Mouse (Mus musculus) embryonic facial prominence, embryonic 12.5 days (tissue): ENCODE measurements around the gene Pfn1. TPM values are rescaled to one million over a fixed set of nuclear protein-coding genes. Genes with fewer than 3 reads are reported as not detected.

Experiments
- ATAC-seq: fragments of 200-750 bp; cut with Nextera tagmentation; 2 replicates; pipeline ENCODE4 v1.8.0; 2017; ENCODE audit not compliant: insufficient number of reproducible peaks, insufficient read depth, low FRiP score, low TSS enrichment
- H3K27ac ChIP-seq: fragments of 300-500 bp; sonication (generic); 2 replicates; pipeline ENCODE4 v1.5.1; 2016; ENCODE audit warnings: mild to moderate bottlenecking
- H3K27me3 ChIP-seq: fragments of 300-500 bp; sonication (generic); 2 replicates; pipeline ENCODE4 v1.6.1; 2016; ENCODE audit warnings: mild to moderate bottlenecking, moderate library complexity
- H3K36me3 ChIP-seq: fragments of 300-500 bp; sonication (generic); 2 replicates; pipeline ENCODE4 v1.6.1; 2016; ENCODE audit warnings: mild to moderate bottlenecking
- H3K4me1 ChIP-seq: fragments of 300-500 bp; sonication (generic); 2 replicates; pipeline ENCODE4 v1.6.1; 2016
- H3K4me2 ChIP-seq: fragments of 300-500 bp; sonication (generic); replicated peaks from 2 replicates; pipeline ENCODE4 v1.6.1; 2016; ENCODE audit warnings: mild to moderate bottlenecking, moderate library complexity
- H3K4me3 ChIP-seq: fragments of 300-500 bp; sonication (generic); 2 replicates; pipeline ENCODE4 v1.5.1; 2016; ENCODE audit warnings: mild to moderate bottlenecking
- H3K9ac ChIP-seq: fragments of 300-500 bp; sonication (generic); 2 replicates; pipeline ENCODE4 v1.6.1; 2016; ENCODE audit warnings: mild to moderate bottlenecking, moderate library complexity
- H3K9me3 ChIP-seq: fragments of 300-500 bp; sonication (generic); 2 replicates; pipeline ENCODE4 v1.6.1; 2016; ENCODE audit warnings: mild to moderate bottlenecking, moderate library complexity
- WGBS: fragments of 180-500 bp; shearing (Covaris S2); methylation state at CpG from one replicate; pipeline ENCODE4 v1.1.7; 2016; 5-methylcytosine and 5-hydroxymethylcytosine counted together
- polyA plus RNA-seq: library from polyadenylated mRNA; unstranded; fragments of >200 nt; fragmentation: Nextera tagmentation; extraction: Ambion mirVana; gene quantifications from 2 replicates; pipeline ENCODE4 v1.2.1, GENCODE M21; 2016

Gene Pfn1
- polyA plus RNA-seq, 1 experiment from 2014 or later: 1,498 TPM

- Histone ChIP-seq H3K9ac (no peak overlapping the region), H3K36me3 (peaks cover 51% of the 10 kb centered on the region), H3K27me3 (no peaks in the 10 kb centered on the region), H3K4me3 (no peak overlapping the region), H3K9me3 (no peaks in the 10 kb centered on the region), H3K4me2 (no peak overlapping the region), H3K4me1 (peaks cover 33% of the 10 kb centered on the region), H3K27ac (no peak overlapping the region)
- ATAC-seq: no peak
- 83% methylated on average over 8 of the region's 8 CpGs for WGBS
These were observed 6.1 kb upstream of the Pfn1 start for GRCm38 (mm10) chr11:70660571-70660970.

DNA sequence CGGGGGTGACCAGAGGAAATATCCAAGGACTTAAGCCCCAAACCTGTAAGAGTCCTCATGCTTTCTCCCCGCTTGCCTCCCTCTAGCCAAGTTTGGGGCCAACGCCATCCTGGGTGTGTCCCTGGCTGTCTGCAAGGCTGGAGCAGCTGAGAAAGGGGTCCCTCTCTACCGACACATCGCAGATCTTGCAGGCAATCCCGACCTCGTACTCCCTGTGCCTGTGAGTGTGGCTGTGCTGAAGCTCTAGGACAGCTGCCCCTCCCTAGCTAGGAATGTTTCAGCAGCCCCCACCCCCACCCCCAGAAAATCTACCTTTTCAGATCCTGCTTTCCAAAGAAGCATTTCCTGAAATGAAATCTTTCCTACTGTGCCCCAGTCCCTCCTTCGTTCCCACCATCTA is 4.5 kb upstream of the Pfn1 start:
- Histone ChIP-seq H3K9me3 (no peaks in the 10 kb centered on the region), H3K9ac (no peak overlapping the region), H3K36me3 (peaks cover 36% of the 10 kb centered on the region), H3K4me3 (no peak overlapping the region), H3K27me3 (no peaks in the 10 kb centered on the region), H3K4me1 (peaks cover 35% of the 10 kb centered on the region), H3K27ac (no peak overlapping the region), H3K4me2 (no peak overlapping the region)
- 69% methylated on average over 8 of the region's 8 CpGs for WGBS
- ATAC-seq: no peak

- Histone ChIP-seq H3K9ac (no peak overlapping the region), H3K4me2 (no peak overlapping the region), H3K4me3 (no peak overlapping the region), H3K4me1 (peaks cover 35% of the 10 kb centered on the region), H3K36me3 (peaks cover 32% of the 10 kb centered on the region), H3K27me3 (no peaks in the 10 kb centered on the region), H3K27ac (no peak overlapping the region), H3K9me3 (no peaks in the 10 kb centered on the region)
- 78% methylated on average over 5 of the region's 5 CpGs for whole genome bisulfite sequencing
- no peak for ATAC-seq
These were observed 4.1 kb upstream of the Pfn1 start for GRCm38 (mm10) chr11:70658521-70658920.

GRCm38 (mm10) chr11:70657991-70658390 is 3.5 kb upstream of the Pfn1 start:
- Histone ChIP-seq H3K4me3 (no peak overlapping the region), H3K4me2 (no peak overlapping the region), H3K9ac (peak overlapping the region; percentile 11; the same call in 1 of the 2 replicates), H3K36me3 (peaks cover 27% of the 10 kb centered on the region), H3K4me1 (peaks cover 35% of the 10 kb centered on the region), H3K27me3 (no peaks in the 10 kb centered on the region), H3K9me3 (no peaks in the 10 kb centered on the region), H3K27ac (peak overlapping the region; percentile 99; the same call in 1 of the 2 replicates)
- 47% methylated on average over 9 of the region's 9 CpGs for WGBS
- ATAC-seq: no peak

- peaks cover 39% of the 10 kb centered on the region for H3K4me1 ChIP-seq
- no peaks in the 10 kb centered on the region for H3K27me3 ChIP-seq
- peak overlapping the region; percentile 99 for H3K27ac ChIP-seq
- no peaks in the 10 kb centered on the region for H3K9me3 ChIP-seq
- ATAC-seq: no peak
- 0 out of 2 replicates have a peak overlapping the region, but pooled peaks have one; percentile 9 for H3K4me2 ChIP-seq
- WGBS: 46% methylated on average over 6 of the region's 6 CpGs
- H3K36me3 ChIP-seq: peaks cover 27% of the 10 kb centered on the region
- no peak overlapping the region for H3K4me3 ChIP-seq
- no peak overlapping the region for H3K9ac ChIP-seq
These were observed 3.1 kb upstream of the Pfn1 start for GRCm38 (mm10) chr11:70657573-70657972.

GRCm38 (mm10) chr11:70656964-70657363 is 2.5 kb upstream of the Pfn1 start, which contains the start of gene Eno3:
Gene Eno3, plus strand, starts transcription at chr11:70657202.
- Histone ChIP-seq H3K9ac (peak within 1 kb of the TSS; percentile 98), H3K27ac (peak within 1 kb of the TSS; percentile 99), H3K4me1 (peaks cover 45% of the 10 kb centered on the region), H3K9me3 (no peaks in the 10 kb centered on the region), H3K4me3 (peak within 1 kb of the TSS; percentile 99), H3K27me3 (no peaks in the 10 kb centered on the region), H3K4me2 (peak within 1 kb of the TSS; percentile 97), H3K36me3 (peaks cover 25% of the 10 kb centered on the region)
- no peak for ATAC-seq
- WGBS: 14% methylated on average over 3 of the region's 3 CpGs

DNA sequence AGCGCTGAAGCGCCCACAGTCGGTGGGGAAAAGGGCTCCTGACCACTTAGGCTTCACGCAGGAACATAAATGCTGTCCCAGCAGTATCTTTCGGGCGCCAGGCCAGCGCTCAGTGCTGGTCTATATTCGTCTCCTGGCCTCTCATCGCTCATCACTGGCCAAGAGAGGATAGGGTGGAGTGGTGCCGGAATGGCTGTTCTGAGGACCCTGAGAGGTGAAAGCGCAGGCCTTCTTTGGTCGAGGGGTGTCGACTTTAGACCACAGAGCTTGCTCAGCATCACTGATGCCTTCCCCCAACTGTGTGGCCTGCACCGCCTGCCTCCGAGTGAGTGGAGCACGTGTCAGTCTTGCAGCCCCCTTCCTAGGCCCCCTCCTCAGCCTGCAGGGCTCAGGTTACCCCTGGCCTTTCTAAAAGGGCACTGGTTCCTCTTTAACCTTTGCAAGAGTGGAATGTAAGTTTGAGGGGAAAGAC is 2.0 kb upstream of the Pfn1 start:
- Histone ChIP-seq H3K4me3 (peak overlapping the region; percentile 99), H3K4me1 (peaks cover 47% of the 10 kb centered on the region), H3K4me2 (peak overlapping the region; percentile 97), H3K27ac (peak overlapping the region; percentile 99), H3K36me3 (peaks cover 26% of the 10 kb centered on the region), H3K9ac (peak overlapping the region; percentile 98), H3K9me3 (no peaks in the 10 kb centered on the region), H3K27me3 (no peaks in the 10 kb centered on the region)
- ATAC-seq: 0 out of 2 replicates have a peak, but pooled peaks have one; percentile 29
- WGBS: 2% methylated on average over 16 of the region's 16 CpGs

- no peak for ATAC-seq
- peak overlapping the region; percentile 99 for H3K4me3 ChIP-seq
- peaks cover 47% of the 10 kb centered on the region for H3K4me1 ChIP-seq
- H3K36me3 ChIP-seq: peaks cover 28% of the 10 kb centered on the region
- H3K27me3 ChIP-seq: no peaks in the 10 kb centered on the region
- peak overlapping the region; percentile 98 for H3K9ac ChIP-seq
- no peaks in the 10 kb centered on the region for H3K9me3 ChIP-seq
- 1% methylated on average over 61 of the region's 61 CpGs for WGBS
- H3K4me2 ChIP-seq: peak overlapping the region; percentile 97
- H3K27ac ChIP-seq: peak overlapping the region; percentile 99
These were observed 1.4 kb upstream of the Pfn1 start for GRCm38 (mm10) chr11:70655571-70656455.

DNA sequence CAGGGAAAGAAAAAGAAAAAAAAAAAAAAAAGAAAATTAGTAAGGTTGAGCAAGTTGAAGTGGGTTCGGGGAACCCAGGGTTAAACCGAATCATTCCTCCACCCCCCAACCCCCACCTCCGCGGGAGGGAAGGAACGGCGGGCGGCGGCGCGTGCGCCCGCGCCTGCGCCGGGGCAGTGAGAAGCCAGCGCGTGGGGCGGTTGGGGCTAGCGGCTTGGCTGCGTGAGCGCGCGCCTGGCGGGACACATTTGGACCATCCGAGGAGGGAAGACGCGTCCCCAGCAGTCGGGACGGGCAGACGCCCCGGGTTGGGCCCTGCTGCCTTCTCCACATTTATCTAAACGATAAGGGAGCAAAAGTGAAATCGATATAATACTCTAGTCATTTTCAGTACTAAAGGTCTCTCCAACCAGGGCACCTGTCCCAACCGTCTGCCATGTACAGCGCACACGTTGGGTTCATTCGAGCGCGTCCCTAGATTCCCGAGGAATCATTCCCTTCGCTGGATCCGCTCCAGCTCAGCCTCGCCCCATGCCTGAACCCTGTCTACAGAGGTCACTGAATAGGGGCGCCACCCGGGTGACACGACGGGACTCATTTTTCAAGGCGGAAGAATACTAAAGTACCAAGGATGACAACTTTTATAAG is 603 bp upstream of the Pfn1 start:
- Histone ChIP-seq H3K9ac (peak overlapping the region; percentile 98), H3K27ac (peak overlapping the region; percentile 99), H3K27me3 (no peaks in the 10 kb centered on the region), H3K36me3 (peaks cover 26% of the 10 kb centered on the region), H3K9me3 (no peaks in the 10 kb centered on the region), H3K4me3 (peak overlapping the region; percentile 99), H3K4me1 (peaks cover 50% of the 10 kb centered on the region), H3K4me2 (peak overlapping the region; percentile 97)
- under 1% methylated on average over 44 of the region's 48 CpGs for WGBS
- peak; percentile 29; the same call in 1 of the 2 replicates for ATAC-seq

GRCm38 (mm10) chr11:70653345-70654197 is 873 bp downstream of the Pfn1 start:
- no peaks in the 10 kb centered on the region for H3K27me3 ChIP-seq
- H3K9me3 ChIP-seq: no peaks in the 10 kb centered on the region
- H3K4me3 ChIP-seq: peak overlapping the region; percentile 99
- H3K4me2 ChIP-seq: peak overlapping the region; percentile 97
- H3K9ac ChIP-seq: peak overlapping the region; percentile 98
- peak overlapping the region; percentile 99 for H3K27ac ChIP-seq
- H3K36me3 ChIP-seq: peaks cover 40% of the 10 kb centered on the region
- peaks cover 53% of the 10 kb centered on the region for H3K4me1 ChIP-seq
- WGBS: under 1% methylated on average over 45 of the region's 63 CpGs
- peak; percentile 28 for ATAC-seq

DNA sequence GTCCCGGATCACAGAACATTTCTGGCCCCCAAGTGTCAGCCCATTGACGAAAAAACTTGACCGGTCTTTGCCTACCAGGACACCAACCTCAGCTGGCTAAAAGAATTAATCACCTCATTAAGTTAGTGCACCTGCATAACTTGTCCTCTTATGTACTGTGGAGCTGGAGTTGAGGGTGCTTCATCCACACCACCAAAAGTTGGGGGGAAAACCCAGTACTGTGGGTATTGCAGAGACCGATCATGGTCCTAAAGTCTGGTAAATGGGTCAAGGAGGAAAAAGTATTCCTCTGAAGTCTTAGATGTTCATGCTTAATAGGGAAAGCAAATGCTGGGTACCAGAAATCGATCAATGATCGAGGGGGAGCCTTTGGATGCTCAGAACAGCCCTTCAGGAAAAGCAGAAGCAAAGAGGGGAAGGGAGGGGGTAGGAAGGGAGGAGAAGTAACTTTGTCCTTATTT is 1.5 kb downstream of the Pfn1 start:
- 43% methylated on average over 6 of the region's 6 CpGs for WGBS
- Histone ChIP-seq H3K9me3 (no peaks in the 10 kb centered on the region), H3K27ac (peak overlapping the region; percentile 99), H3K27me3 (no peaks in the 10 kb centered on the region), H3K4me3 (peak overlapping the region; percentile 99), H3K4me1 (peaks cover 53% of the 10 kb centered on the region), H3K4me2 (peak overlapping the region; percentile 97), H3K9ac (peak overlapping the region; percentile 98), H3K36me3 (peaks cover 43% of the 10 kb centered on the region)
- no peak for ATAC-seq
